Mouse (Mus musculus) CD8-positive naive resting alpha-beta T cell, adult 57 days (primary cell): ENCODE data around the gene Rnf25. TPM values are rescaled to one million over a fixed set of nuclear protein-coding genes. Genes with fewer than 3 reads are reported as not detected.

ENCODE experiments used
- total RNA-seq: library from RNA; stranded (reverse); gene quantifications from one replicate; pipeline ENCODE4 v1.2.4, GENCODE M21; 2023

Rnf25 gene
- total RNA-seq, result 51.3 TPM

DNA sequence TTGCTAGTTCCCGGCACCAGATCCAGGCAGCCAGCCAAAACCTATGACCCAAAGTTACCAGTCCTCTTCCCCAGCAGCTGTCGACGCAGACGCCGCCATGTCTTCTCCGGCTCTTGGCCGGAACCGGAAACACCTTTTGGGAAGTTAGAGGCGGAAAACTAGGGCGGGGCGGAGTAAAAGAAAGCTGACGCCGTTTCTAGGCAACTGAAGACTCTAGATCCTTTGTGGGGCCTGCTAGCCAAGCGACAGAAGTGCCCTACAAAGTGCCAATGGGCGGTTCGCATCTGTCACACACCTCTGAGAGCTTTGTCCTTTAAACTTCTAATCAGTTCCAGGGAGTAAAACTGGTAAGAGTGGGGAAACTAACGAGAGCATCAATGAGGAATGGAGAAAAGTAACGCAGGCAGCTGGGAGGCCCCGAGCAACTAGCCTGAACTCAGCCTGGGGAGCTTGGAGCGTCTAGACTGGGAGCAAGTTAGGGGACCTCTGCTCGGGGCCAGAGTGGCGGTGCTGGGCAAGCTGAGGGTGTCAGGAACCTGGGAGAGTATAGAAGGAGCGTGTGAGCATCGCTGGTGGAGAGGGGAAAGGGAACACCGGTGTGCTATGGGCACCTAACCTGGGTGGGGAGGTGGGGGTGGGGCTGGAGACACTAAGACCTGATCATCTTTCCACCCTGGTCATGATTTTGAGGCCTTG lies at the start of gene Rnf25, which contains the start of gene Stk36:
Rnf25 (minus strand) TSS at position 131 of the 696 bp plus-strand sequence.
Stk36 (plus strand) TSS at position 179 of the 696 bp plus-strand sequence.

DNA sequence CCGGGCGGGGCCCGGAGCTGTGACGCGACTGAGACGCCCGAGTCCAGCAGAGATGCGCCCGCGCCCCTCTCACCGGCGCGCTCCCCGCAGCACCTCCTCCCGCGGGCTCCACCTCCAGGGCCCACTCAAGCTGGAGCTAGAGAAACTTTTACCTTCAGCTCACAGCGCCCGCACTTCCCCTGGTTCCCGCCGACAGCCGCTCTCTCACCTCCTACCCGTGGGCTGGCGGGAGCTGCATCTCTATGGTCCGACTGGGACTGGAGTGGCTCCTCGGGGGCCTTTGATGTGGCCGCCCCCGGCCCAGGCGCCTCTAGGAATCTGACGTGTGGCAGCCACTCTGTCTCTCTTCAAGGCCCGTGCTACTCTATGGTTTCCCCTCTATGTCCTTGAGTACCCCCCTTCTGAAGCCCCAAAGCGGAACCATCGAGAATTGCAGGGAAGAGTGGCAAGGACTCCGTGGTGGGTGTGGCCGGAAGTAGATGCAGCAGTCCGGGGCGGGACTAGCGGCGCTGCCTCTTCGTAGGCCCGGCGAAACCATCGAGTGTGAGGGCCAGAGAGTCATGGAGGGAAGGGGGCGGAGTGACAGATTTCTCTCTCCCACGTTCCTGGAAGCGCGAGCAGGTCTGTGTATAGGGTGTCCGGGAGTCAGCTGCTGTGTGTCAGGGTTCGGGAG lies 13.3 kb downstream of the Rnf25 start, which contains the start of the genes Zfp142 and Bcs1l:
Zfp142 (minus strand) TSS at position 474 of the 673 bp plus-strand sequence.
Bcs1l (plus strand) TSS at position 517 of the 673 bp plus-strand sequence.

DNA sequence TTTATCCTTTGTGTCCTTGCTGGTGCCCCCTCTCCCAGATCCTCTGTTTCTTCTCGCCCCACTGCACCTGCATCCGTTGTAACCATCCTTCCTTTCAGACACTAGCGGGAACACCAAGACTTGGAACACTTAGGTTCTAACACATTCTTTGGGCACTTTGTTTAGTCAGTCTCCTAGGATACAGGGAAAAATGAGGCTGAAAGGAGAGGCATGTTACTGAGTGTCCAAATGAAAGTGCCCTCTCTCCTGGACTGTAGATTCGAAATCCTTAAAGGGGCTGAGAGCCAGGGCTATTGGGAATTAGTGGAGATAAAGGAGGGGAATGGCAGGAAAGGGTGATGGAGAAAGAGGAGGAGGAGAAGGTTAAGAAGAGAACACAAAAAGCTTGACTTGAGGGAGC lies 57.0 kb downstream of the Rnf25 start, which contains the start of gene Usp37:
Usp37 (minus strand) TSS at position 101 of the 400 bp plus-strand sequence.

Other genes starting within 250 kb of the Rnf25 start
- gene Catip, start 239.3 kb downstream of the Rnf25 start, total RNA-seq, result not detected
- 2.9 TPM for gene Slc11a1, start 226.2 kb downstream of the Rnf25 start, total RNA-seq
- gene Ctdsp1, start 209.9 kb downstream of the Rnf25 start, total RNA-seq, result 104 TPM
- 2.4 TPM for gene Vil1, start 192.0 kb downstream of the Rnf25 start, total RNA-seq
- 32.7 TPM for gene Cnot9, start 95.3 kb downstream of the Rnf25 start, total RNA-seq
- 0.37 TPM for gene Plcd4, start 58.5 kb downstream of the Rnf25 start, total RNA-seq
- 27.3 TPM for gene Usp37, start 57.1 kb downstream of the Rnf25 start, total RNA-seq
- 46.5 TPM for gene Zfp142, start 13.2 kb downstream of the Rnf25 start, total RNA-seq
- 10.9 TPM for gene Bcs1l, start 13.1 kb downstream of the Rnf25 start, total RNA-seq
- not detected for gene Stk36, start within 50 bp of the Rnf25 start, total RNA-seq
- gene Ttll4, start 60.3 kb upstream of the Rnf25 start, total RNA-seq, result 68.1 TPM
- 0.77 TPM for gene Cyp27a1, start 112.2 kb upstream of the Rnf25 start, total RNA-seq
- gene Prkag3, start 147.8 kb upstream of the Rnf25 start, total RNA-seq, result not detected
- not detected for gene Wnt6, start 170.5 kb upstream of the Rnf25 start, total RNA-seq
- gene Wnt10a, start 190.1 kb upstream of the Rnf25 start, total RNA-seq, result 0.31 TPM